Mouse (Mus musculus): ENCODE data around the gene Ptpn4.

DNA sequence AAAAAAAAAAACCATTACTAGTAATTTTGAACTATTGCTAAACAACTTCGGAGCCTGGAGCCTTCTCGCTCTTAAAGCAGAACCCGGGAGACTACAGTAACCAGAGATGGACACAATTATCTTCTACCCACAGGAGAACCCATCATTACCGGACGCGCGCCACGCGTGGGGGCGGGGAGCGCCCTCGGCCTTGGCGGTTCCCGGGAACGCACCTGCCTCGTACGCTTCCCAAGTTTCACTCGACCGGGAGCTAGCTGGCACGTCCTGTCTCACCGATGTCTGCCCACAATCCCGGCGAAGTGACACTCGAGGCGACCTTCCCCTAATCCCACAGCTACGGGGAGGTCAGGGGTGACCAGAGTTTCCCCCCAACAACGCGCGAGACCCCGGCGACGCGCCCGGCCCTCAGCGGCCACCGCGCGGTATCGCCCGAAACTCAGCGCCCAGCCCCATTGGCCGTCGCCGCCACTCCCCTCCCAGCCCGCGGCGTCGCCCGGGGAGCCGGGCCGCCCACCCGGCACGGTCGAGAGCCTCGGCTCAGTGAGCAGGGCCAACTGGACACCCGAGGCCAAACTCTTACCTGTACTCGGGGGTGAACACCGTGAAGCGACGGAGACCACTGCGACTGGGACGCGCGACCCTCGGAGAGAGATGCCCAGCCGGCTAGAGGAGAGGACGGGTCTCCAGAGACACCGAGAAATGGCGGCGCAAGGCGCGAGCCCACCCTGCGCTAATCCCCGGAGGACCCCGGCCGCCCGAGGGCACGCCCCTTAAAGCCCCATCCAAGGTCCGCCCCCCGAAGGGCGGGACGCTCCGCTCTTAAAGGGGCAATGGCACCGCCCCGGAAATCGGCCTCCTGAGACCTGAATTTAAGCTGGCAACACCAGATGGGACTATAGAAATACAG lies 189.0 kb downstream of the Ptpn4 start, which contains the start of gene Epb41l5:
- TF ChIP-seq CTCF (conservative IDR thresholded peaks at IDR 0.05; ENCODE audit: low read length): no peak
- no peak for TF ChIP-seq POU5F1 (IDR thresholded peaks at IDR 0.05; ENCODE audit: borderline replicate concordance, low read length)
- TF ChIP-seq NANOG (IDR thresholded peaks at IDR 0.05; ENCODE audit: borderline replicate concordance, low read length): no peak
